Mouse (Mus musculus) cortical plate, adult 2 months (tissue): ENCODE measurements around the gene Jmjd8.

Experiments used
- CTCF ChIP-seq: fragments of 200-500 bp; IDR thresholded peaks from 2 replicates; pipeline ENCODE4 v1.5.1; 2011; ENCODE audit warnings: mild to moderate bottlenecking, control low read depth, low read length; ENCODE audit not compliant: insufficient read depth; ENCODE audit errors: extremely low read depth
- POLR2A ChIP-seq: fragments of 200-500 bp; IDR thresholded peaks from 2 replicates; pipeline ENCODE4 v1.6.1; 2011; ENCODE audit warnings: mild to moderate bottlenecking, low read length, control low read depth; ENCODE audit not compliant: insufficient read depth; ENCODE audit errors: extremely low read depth

DNA sequence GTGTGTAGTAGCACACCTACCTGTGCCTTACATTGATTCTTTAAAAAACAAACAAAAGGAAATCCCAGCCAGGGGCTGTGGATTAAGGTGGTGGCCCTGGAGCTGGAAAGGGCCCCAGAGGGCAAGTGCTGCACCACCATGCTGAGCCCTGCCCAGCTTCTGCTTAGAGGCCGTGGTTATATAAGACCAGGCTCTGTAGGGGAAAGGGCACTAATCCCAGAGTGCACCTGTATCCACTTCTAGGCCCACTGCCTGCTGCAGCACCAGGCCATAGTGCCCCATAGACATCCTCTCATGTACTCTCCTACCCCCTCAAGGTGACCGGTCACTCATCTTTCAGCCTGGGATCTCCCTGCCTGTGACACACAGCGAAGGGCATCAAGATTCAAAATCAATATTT lies 37.5 kb downstream of the Jmjd8 start:
- TF ChIP-seq CTCF: no peak
- TF ChIP-seq POLR2A: no peak
